Mouse (Mus musculus) cerebellum, adult 2 months (tissue): ENCODE data around the gene Slc8a1.

ENCODE experiments used
- CTCF ChIP-seq: fragments of 200-500 bp; IDR thresholded peaks from 2 replicates; pipeline ENCODE4 v1.5.1; 2011; ENCODE audit warnings: low read depth, mild to moderate bottlenecking, control low read depth, low read length, moderate library complexity, borderline replicate concordance; ENCODE audit not compliant: insufficient read depth
- POLR2A ChIP-seq: fragments of 200-500 bp; IDR thresholded peaks from 2 replicates; pipeline ENCODE4 v1.6.1; 2011; ENCODE audit warnings: low read length, control low read depth, borderline replicate concordance; ENCODE audit not compliant: insufficient read depth

DNA sequence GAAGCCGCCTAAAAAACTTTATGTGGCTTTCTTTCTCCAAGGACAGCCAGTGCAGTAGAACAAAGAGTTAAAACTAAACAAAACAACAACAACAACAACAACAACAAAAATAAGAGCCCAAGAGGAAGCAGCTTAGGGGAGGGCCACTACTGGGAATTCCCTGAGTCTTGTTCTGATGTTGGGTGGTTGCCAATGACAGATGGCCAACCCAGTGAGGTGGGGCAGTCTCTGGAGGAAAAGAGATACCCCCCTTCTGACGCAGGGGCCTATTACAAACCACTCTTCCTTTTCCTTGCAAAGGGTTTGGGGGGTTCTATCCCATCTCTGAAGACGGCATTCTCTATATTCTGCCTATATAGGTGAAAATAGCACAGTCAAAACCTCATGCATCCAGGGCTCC lies 347.4 kb downstream of the Slc8a1 start:
- no peak for TF ChIP-seq CTCF
- TF ChIP-seq POLR2A: no peak
